Mouse (Mus musculus): Measurements from ENCODE around the gene Ier5. TPM values are rescaled to one million over a fixed set of nuclear protein-coding genes. Genes with fewer than 3 reads are reported as not detected.

Gene Ier5
- total RNA-seq, 4 experiments from 2014 or later: 29.8 to 32.4 (median 31.2) TPM

DNA sequence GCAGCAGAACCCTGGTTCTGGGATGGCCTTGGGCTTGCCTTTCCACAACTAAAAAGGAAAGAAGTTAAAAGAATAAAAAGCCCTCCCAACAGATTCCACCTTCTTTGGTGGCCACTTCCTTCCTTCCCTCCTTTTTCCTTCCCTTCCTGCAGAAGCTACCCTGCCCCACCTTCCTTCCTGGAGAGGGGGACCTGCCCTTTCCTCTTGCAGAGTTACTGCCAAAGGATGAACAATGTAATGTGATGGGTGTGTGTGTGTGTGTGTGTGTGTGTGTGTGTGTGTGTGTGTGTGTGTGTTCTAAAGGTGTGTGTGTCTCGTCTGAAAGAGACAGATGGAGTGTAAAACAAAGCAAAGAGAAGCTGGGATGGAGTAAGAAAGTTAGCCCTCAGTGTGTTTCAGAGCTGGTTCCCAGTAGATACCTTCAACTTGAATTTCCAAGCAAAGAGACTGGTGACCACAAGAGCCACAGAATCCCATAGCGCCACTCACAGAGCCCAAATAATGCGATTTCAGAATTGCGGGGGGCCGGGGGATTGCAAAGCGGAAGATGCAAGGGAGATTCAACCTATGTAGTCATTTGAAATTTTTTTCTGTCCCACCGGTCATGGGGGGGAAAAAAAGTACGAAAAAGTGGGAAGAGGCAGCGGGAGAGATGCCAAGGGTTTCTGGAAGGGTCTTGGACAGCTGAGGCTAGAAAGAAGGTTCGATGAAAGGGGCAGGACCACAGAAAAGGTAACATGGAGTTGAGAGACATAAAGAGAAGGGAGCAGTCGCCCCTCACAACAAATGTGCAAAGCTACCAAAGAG lies 17.1 kb downstream of the Ier5 start:
- DNase-seq (ENCODE audit: low spot score in 2 of 2): no peak

DNA sequence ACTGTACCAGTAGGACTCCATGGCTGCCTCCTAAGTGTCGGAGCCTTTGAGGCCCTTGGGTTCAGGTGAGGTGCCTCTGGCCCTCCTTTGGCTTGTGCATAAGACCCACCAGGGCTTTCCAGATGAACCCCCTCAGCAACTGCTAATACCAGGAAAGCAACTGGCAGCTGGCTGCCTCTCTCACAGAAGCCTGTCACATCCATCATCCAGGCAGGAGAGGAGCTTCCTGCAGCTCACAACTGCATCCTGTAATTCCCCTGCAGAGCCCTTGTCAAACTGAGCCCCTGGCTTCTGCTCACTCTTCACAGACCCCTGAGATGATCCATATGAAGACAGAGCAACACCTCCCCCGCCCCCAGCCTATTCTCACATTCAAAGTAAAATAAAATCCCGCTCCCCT lies 21.8 kb downstream of the Ier5 start:
- DNase-seq (ENCODE audit: low spot score in 2 of 2): no peak

- no peak for DNase-seq (ENCODE audit: low spot score in 2 of 2)
Measured at GRCm38 (mm10) chr1:155075856-155076255, 23.6 kb downstream of the Ier5 start.

- no peak for DNase-seq (ENCODE audit: low spot score in 2 of 2)
Measured at GRCm38 (mm10) chr1:155074856-155075255, 24.6 kb downstream of the Ier5 start.

DNA sequence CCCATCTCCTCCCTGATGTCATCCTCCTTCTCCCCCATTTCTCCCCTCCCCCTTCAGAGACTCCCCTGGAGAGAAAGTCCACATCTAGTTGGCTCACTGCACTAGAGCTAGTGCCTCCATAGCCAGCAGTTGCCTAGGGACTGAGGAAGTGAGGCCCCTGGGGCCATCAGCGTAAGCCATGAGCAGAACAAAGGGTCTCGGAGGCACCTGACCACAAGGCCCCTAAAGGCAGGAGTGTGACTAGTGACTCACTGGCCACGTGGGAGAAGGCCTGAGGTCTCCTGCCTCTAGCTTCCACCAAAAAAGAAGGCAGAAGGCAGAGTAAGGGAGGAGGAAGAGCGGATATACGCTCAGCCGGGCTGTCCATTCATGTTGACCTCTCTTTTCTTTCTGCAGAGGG lies 25.5 kb downstream of the Ier5 start:
- DNase-seq (ENCODE audit: low spot score in 2 of 2): no peak

GRCm38 (mm10) chr1:155073133-155073532 lies 26.3 kb downstream of the Ier5 start:
- DNase-seq (ENCODE audit: low spot score in 2 of 2): no peak

GRCm38 (mm10) chr1:155071287-155071876 lies 28.1 kb downstream of the Ier5 start:
- no peak for DNase-seq (ENCODE audit: low spot score in 2 of 2)

- DNase-seq (ENCODE audit: low spot score in 2 of 2): no peak
Measured at GRCm38 (mm10) chr1:155070561-155071286, 28.7 kb downstream of the Ier5 start.

DNA sequence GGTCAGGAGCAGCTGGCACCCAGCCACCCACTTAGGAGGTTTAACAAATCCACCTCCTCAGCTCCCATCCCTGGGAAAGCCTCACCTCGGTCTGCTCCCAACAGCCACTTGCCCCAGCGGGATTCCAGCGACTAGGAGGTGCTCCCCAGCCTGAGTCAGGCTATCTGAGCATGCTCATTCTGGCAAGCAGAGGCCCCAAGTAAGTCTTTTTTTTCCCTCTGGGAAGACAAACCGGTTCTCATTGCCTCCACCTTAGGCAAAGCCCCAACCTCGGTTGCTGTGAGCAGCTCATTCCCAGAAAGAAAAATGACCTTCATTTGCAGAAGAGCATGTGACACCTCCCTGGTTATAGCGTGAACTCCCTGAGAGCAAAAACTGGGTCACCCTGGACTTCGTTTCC lies 29.7 kb downstream of the Ier5 start:
- no peak for DNase-seq (ENCODE audit: low spot score in 2 of 2)

DNA sequence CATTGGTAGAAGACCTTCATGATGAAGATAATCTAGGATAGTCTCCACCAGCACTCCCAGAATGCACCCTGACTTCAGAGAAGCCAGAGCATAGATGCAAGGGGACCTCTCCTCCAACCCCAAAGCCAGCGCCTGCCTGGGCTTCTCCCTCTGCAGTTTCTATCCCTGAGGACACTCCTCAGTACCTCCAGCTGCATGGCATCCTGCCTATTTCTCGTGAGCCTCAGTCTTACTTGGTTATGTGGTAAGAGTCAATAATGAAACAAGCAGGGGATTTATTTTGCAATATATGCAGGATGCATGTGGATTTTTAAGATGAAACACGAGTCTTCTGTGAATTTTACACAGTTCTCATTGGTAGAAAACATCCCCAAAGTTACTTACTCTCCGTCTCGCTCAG lies 33.2 kb downstream of the Ier5 start:
- no peak for DNase-seq (ENCODE audit: low spot score in 2 of 2)

- DNase-seq (ENCODE audit: low spot score in 2 of 2): no peak
Measured at GRCm38 (mm10) chr1:155065068-155065701, 34.3 kb downstream of the Ier5 start.

DNA sequence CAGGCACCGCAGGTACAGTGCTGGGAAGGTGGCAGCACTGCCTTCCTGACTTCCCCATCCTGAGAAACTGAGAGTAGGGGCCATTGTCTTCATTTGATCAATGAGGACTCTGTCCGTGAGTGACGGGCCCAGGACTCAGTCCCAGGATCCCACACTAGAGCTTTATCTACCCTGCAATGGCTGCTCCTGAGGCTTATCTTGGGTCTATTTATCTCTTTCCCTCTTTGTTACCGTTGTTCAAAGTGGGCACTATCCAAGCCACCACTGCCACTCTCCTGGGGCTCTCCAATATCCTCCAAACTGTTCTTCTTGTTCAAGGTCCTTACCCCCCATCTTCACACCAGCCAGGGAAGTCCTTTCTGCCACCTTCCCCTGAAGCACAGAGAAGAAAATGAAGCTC lies 34.8 kb downstream of the Ier5 start:
- no peak for DNase-seq (ENCODE audit: low spot score in 2 of 2)

DNA sequence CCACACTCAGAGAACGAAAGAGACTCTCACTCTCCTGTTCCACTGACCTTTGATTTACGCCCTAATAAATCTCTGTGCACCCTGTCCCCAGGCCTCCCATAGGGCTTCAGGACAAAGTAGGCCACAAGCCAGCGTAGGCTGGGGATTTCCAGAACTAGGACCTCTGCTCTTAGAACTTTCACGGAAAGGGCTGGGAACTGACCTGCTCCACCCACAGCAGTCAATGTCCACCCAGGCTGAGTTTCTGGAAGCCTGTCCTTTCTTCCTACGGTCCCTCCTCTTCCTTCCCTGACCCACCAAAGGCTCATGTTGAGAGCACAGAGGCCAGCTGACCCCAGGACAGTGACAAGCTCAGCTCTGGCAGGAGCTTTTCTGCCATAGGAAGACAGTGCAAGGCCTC lies 35.3 kb downstream of the Ier5 start:
- no peak for DNase-seq (ENCODE audit: low spot score in 2 of 2)

- DNase-seq (ENCODE audit: low spot score in 2 of 2): peak in 1 of 2 experiments; percentile 49
Measured at GRCm38 (mm10) chr1:155062963-155063362, 36.5 kb downstream of the Ier5 start.

DNA sequence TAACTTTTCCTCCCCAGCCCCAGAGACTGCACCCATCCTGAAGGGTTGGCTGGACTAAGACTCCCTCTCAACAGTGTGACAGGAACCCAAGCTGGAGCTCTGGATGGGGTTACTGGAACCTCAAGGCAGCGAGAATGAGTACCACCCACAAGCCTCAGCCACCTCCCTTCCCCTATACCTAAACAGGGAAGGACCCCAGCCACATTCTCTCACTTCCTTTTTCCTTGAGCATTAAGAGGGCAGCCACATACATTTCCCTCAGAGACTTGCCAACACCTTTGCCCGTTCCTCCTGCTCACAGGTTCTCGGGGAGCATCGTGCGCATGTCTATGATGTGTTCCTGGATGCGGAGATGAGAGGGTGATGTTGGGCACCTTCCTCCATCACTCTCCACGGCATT lies 37.4 kb downstream of the Ier5 start:
- no peak for DNase-seq (ENCODE audit: low spot score in 2 of 2)

- DNase-seq (ENCODE audit: low spot score in 2 of 2): no peak
Measured at GRCm38 (mm10) chr1:155060832-155061801, 38.3 kb downstream of the Ier5 start.

DNA sequence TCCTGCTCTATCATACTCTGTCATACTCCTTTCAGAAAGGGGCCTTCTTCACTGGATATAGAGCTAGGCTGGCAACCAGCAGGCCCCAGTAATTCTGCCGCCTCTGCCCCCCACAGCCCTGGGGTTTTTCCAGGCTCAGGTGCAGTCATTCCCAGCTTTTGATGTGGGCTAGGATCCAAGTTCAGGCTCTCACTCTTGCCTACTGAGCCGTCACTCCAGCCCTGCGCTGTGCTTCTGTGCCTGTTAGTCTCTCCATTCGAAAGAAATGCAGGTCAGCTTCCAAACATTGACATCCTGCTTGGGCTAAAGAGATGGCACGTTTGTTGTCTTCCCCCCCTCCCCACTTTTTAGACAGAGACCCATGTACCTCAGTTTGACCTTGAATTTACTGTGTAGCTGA lies 39.2 kb downstream of the Ier5 start:
- no peak for DNase-seq (ENCODE audit: low spot score in 2 of 2)

- DNase-seq (ENCODE audit: low spot score in 2 of 2): no peak
Measured at GRCm38 (mm10) chr1:155059505-155059904, 39.9 kb downstream of the Ier5 start.

DNA sequence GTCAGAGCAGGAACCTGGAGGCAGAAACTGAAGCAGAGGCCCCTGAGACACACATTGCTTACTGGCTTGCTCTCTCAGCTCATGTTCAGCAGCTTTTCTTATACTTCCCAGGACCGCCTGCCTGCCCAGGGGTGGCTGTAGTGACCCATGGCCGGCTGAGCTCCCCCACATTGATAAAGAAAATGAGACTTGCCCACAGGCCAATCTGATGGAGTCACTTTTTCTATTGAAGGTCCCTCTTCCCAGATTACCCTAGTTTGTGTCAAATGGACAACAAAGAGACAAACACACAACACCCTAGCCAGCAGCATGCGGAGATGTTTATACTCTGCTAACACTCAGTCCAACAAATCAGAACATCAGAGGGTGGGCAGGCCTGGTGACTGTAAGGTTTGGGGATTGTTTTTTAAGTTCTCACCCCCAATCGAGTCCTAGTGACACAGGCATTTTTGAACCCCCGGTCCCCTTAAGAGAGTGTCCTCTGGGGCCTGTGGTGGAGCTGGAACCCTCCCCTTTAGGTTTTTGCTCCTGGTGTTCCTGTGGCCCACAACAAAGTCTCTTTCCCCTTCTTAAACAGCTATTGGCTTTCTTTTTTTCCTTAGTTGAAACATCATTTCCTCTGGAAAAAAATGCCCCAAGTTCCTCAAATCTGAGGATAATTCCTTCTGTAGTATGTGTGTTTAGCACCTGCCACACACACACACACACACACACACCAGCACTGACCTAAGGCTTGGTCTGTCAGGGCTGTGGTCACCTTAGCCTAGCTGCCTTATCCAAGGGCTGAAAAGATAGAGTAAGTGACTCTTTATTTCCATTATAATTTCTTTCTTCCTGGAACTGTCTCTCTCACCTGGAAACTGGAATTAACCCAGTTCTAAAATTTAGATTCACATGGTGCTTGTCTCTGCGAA lies 41.1 kb downstream of the Ier5 start:
- no peak for DNase-seq (ENCODE audit: low spot score in 2 of 2)

DNA sequence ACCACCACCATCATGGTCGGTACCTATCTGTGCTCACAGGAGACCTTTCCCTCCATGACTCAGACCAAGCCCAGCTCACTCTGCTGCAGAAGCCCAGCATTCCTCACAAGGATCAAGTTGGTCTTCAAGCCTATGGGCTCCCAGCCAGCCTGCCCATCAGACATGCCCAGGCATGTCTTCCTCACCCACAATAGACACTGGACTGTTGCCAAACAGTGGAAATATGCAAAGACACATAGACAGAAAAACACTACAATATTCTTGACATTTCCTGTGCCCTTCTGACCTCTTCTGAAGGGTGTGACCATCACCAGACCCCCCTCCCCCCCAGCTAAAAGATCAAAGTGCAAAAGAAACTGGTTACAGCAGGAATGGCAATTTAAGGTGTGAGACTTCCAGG lies 43.3 kb downstream of the Ier5 start:
- no peak for DNase-seq (ENCODE audit: low spot score in 2 of 2)
